Mouse (Mus musculus): Measurements from ENCODE around the gene Olfr279. TPM values are rescaled to one million over a fixed set of nuclear protein-coding genes. Genes with fewer than 3 reads are reported as not detected.

Gene Olfr279
- polyA plus RNA-seq, 1 experiment = 0.10 TPM

DNA sequence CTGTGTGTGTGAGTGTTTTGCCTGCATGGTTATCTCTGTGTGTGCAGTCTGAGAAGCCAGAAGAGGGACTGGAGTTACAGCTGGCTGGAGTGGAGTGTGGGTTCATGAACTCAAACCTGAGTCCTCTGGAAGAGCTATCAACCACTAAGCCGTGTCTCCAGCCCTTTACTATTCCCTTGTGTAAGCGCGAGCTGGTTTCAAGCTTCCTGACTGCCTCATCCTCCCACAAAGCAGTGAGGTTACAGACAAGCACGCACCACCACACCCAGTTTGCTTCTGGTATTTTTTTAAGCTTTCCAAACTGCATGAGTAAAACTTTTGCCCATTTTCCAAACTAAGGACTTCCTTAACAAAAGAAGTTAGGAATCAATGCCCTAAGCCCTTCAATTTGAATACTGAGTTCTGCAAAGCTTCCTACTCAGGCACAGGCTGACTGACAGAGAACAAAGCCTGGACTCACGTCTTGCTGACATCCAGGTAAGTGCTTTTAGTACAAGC lies 35.9 kb downstream of the Olfr279 start:
- no peak overlapping the region for H3K4me3 ChIP-seq (ENCODE audit: low read depth, low read length)
- TF ChIP-seq CTCF (IDR thresholded peaks at IDR 0.05; ENCODE audit: low read depth, low read length) (no peak), POLR2A (IDR thresholded peaks at IDR 0.05; ENCODE audit: insufficient read depth, low read length) (no peak), EP300 (IDR thresholded peaks at IDR 0.05; ENCODE audit: insufficient read depth, low read depth, low read length) (no peak)
- H3K27ac ChIP-seq (ENCODE audit: insufficient read depth, low read length) = peak overlapping the region; percentile 62
- no peaks in the 10 kb centered on the region for H3K27me3 ChIP-seq (ENCODE audit: control insufficient read depth, insufficient read depth, low read length, poor library complexity, severe bottlenecking)
- H3K9me3 ChIP-seq (replicated peaks; ENCODE audit: control insufficient read depth, insufficient read depth, low read length, poor library complexity, severe bottlenecking) = no peaks in the 10 kb centered on the region
- no peak overlapping the region for H3K9ac ChIP-seq (ENCODE audit: low read depth, poor library complexity, severe bottlenecking)
- H3K36me3 ChIP-seq (ENCODE audit: control insufficient read depth, insufficient read depth, low read length, poor library complexity, severe bottlenecking) = peaks cover 93% of the 10 kb centered on the region
- peaks cover 4% of the 10 kb centered on the region for H3K4me1 ChIP-seq (ENCODE audit: control insufficient read depth, insufficient read depth, low read length)

DNA sequence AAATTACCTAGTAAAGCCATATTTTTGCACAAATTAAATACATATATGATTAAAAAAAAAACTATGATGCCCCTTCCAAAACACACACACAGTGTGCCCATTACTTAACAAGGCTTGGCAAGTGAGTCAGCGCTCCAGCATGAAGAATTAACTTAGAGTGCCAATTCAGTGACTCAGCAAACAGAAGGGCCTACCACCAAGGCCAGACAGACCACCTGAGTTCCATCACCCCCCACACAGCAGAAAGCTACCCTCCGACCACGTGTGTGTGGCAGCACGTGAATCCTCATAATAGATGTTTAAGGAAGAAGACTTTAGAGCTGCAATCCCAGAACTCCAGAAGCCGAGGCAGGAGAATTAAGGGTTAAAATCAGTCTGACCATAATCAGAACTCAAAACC lies 40.1 kb downstream of the Olfr279 start:
- Histone ChIP-seq H3K36me3 (ENCODE audit: control insufficient read depth, insufficient read depth, low read length, poor library complexity, severe bottlenecking) (peaks cover 56% of the 10 kb centered on the region), H3K9me3 (replicated peaks; ENCODE audit: control insufficient read depth, insufficient read depth, low read length, poor library complexity, severe bottlenecking) (no peaks in the 10 kb centered on the region), H3K27ac (ENCODE audit: insufficient read depth, low read length) (no peak overlapping the region), H3K9ac (ENCODE audit: low read depth, poor library complexity, severe bottlenecking) (peak overlapping the region; percentile 96), H3K27me3 (ENCODE audit: control insufficient read depth, insufficient read depth, low read length, poor library complexity, severe bottlenecking) (no peaks in the 10 kb centered on the region), H3K4me3 (ENCODE audit: low read depth, low read length) (peak overlapping the region; percentile 71), H3K4me1 (ENCODE audit: control insufficient read depth, insufficient read depth, low read length) (peaks cover 2% of the 10 kb centered on the region)
- TF ChIP-seq POLR2A (IDR thresholded peaks at IDR 0.05; ENCODE audit: insufficient read depth, low read length) (no peak), CTCF (IDR thresholded peaks at IDR 0.05; ENCODE audit: low read depth, low read length) (no peak), EP300 (IDR thresholded peaks at IDR 0.05; ENCODE audit: insufficient read depth, low read depth, low read length) (no peak)

DNA sequence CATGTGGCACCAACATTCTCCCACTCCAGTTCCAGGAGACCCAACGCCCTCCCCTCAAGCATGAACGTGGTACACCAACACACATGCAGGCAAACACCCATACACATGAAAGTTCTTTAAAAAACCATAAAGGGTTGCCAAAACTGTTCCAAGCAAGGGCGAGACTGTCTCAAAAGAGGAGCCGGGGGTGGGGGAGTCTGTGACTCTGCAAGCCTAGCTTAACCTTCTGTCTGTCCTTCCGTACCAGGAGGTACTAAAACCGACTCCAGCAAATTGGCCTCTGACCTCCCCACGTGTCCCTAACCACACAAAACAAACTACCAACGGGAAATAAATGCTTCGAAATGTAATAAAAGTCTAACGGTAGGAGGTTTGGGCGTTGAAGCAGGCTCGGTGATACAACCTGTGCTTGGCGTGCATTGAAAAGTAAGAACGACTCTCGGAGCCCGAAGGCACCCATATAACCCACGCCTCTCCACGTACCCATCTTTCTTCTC lies 40.9 kb downstream of the Olfr279 start:
- no peaks in the 10 kb centered on the region for H3K9me3 ChIP-seq (replicated peaks; ENCODE audit: control insufficient read depth, insufficient read depth, low read length, poor library complexity, severe bottlenecking)
- H3K36me3 ChIP-seq (ENCODE audit: control insufficient read depth, insufficient read depth, low read length, poor library complexity, severe bottlenecking) = peaks cover 48% of the 10 kb centered on the region
- no peaks in the 10 kb centered on the region for H3K4me1 ChIP-seq (ENCODE audit: control insufficient read depth, insufficient read depth, low read length)
- H3K9ac ChIP-seq (ENCODE audit: low read depth, poor library complexity, severe bottlenecking) = peak overlapping the region; percentile 96
- TF ChIP-seq EP300 (IDR thresholded peaks at IDR 0.05; ENCODE audit: insufficient read depth, low read depth, low read length) = no peak
- no peak for TF ChIP-seq POLR2A (IDR thresholded peaks at IDR 0.05; ENCODE audit: insufficient read depth, low read length)
- no peak for TF ChIP-seq CTCF (IDR thresholded peaks at IDR 0.05; ENCODE audit: low read depth, low read length)
- H3K27me3 ChIP-seq (ENCODE audit: control insufficient read depth, insufficient read depth, low read length, poor library complexity, severe bottlenecking) = no peaks in the 10 kb centered on the region
- peak overlapping the region; percentile 83 for H3K4me3 ChIP-seq (ENCODE audit: low read depth, low read length)
- peak overlapping the region; percentile 68 for H3K27ac ChIP-seq (ENCODE audit: insufficient read depth, low read length)

DNA sequence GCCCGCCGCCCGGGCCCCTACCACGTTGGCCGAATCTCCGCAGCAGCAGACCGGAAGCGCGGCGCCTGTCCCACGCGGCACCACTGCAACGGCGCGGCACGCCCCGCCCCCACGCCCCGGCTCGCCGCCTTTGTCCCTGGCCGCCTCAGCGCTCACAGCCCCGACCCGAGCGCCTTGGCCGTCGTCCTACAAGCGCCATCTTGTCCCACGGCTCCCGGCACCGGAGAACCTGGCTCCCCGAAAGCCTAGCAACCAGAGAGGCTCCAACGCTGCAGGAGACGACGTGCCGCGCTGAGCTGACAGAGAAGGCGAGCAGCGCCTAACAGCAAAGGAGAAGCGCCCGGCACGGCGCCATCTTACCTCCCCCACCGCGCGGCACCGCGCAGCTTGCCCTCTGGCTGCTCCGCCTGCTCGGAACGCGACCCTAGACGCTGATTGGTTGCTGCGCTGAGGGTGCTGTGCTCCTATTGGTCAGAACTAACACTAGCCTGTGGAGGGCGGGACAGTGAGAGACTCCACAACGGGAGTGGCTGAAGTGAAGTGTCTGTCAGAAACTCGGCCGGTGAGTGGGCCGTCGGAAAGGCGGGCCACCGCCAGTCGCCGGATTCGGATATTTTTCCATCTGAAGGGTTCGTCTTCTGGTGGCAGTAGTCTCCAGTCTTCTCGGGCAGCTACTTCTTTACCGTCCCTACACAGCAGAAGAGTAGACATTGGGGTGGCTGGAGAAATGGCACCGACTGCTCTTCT lies 41.9 kb downstream of the Olfr279 start, which contains the start of gene Kansl2:
Kansl2 (minus strand) TSS at position 384 of the 747 bp plus-strand sequence.
- peak within 1 kb of the TSS; percentile 83 for H3K4me3 ChIP-seq (ENCODE audit: low read depth, low read length)
- no peaks in the 10 kb centered on the region for H3K9me3 ChIP-seq (replicated peaks; ENCODE audit: control insufficient read depth, insufficient read depth, low read length, poor library complexity, severe bottlenecking)
- H3K27me3 ChIP-seq (ENCODE audit: control insufficient read depth, insufficient read depth, low read length, poor library complexity, severe bottlenecking) = no peaks in the 10 kb centered on the region
- H3K36me3 ChIP-seq (ENCODE audit: control insufficient read depth, insufficient read depth, low read length, poor library complexity, severe bottlenecking) = peaks cover 42% of the 10 kb centered on the region
- H3K9ac ChIP-seq (ENCODE audit: low read depth, poor library complexity, severe bottlenecking) = peak within 1 kb of the TSS; percentile 96
- TF ChIP-seq CTCF (IDR thresholded peaks at IDR 0.05; ENCODE audit: low read depth, low read length) (no peak), POLR2A (IDR thresholded peaks at IDR 0.05; ENCODE audit: insufficient read depth, low read length) (no peak), EP300 (IDR thresholded peaks at IDR 0.05; ENCODE audit: insufficient read depth, low read depth, low read length) (no peak)
- H3K27ac ChIP-seq (ENCODE audit: insufficient read depth, low read length) = peak within 1 kb of the TSS; percentile 68
- no peaks in the 10 kb centered on the region for H3K4me1 ChIP-seq (ENCODE audit: control insufficient read depth, insufficient read depth, low read length)

DNA sequence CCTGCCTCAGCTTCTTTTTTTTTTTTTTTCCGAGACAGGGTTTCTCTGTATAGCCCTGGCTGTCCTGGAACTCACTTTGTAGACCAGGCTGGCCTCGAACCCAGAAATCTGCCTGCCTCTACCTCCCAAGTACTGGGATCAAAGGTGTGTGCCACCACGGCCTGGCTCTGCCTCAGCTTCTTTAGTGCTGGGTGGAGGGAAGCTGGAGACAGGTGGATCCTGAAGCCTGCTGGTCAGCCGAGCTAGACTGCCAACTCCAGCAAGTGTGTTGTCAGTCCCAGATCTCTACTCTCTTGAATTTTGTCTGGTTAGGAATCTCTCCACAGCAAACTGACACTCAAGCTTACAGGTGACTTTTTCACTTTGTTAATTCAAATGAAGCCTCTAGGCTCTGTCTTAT lies 43.7 kb downstream of the Olfr279 start:
- H3K4me1 ChIP-seq (ENCODE audit: control insufficient read depth, insufficient read depth, low read length) = no peaks in the 10 kb centered on the region
- H3K27me3 ChIP-seq (ENCODE audit: control insufficient read depth, insufficient read depth, low read length, poor library complexity, severe bottlenecking) = no peaks in the 10 kb centered on the region
- H3K36me3 ChIP-seq (ENCODE audit: control insufficient read depth, insufficient read depth, low read length, poor library complexity, severe bottlenecking) = peaks cover 34% of the 10 kb centered on the region
- no peak overlapping the region for H3K9ac ChIP-seq (ENCODE audit: low read depth, poor library complexity, severe bottlenecking)
- no peaks in the 10 kb centered on the region for H3K9me3 ChIP-seq (replicated peaks; ENCODE audit: control insufficient read depth, insufficient read depth, low read length, poor library complexity, severe bottlenecking)
- no peak for TF ChIP-seq CTCF (IDR thresholded peaks at IDR 0.05; ENCODE audit: low read depth, low read length)
- no peak for TF ChIP-seq EP300 (IDR thresholded peaks at IDR 0.05; ENCODE audit: insufficient read depth, low read depth, low read length)
- no peak for TF ChIP-seq POLR2A (IDR thresholded peaks at IDR 0.05; ENCODE audit: insufficient read depth, low read length)
- H3K27ac ChIP-seq (ENCODE audit: insufficient read depth, low read length) = no peak overlapping the region
- no peak overlapping the region for H3K4me3 ChIP-seq (ENCODE audit: low read depth, low read length)
